Mouse (Mus musculus) left cerebral cortex, postnatal 36 days (tissue): ENCODE measurements around the gene Ak2. TPM values are rescaled to one million over a fixed set of nuclear protein-coding genes. Genes with fewer than 3 reads are reported as not detected.

Experiments used
- DNase-seq, 2 experiments: peaks; one replicate each; pipeline ENCODE4 v3.0.0; 2021 to 2022; ENCODE audit warnings: low spot score in 2 of 2, mixed read lengths in 1 of 2
- intact Hi-C: fragments of 180-260 bp; cut with DNase I; formaldehyde crosslinking; loops from one replicate; pipeline ENCODE4 v1.15.1; 2025
- total RNA-seq, 2 experiments: library from RNA; stranded (reverse); gene quantifications; 2 replicates each; pipeline ENCODE4 v1.2.3; 2021

The Ak2 gene
- total RNA-seq, 2 experiments from 2014 or later, result 22.5 to 24.7 TPM

DNA sequence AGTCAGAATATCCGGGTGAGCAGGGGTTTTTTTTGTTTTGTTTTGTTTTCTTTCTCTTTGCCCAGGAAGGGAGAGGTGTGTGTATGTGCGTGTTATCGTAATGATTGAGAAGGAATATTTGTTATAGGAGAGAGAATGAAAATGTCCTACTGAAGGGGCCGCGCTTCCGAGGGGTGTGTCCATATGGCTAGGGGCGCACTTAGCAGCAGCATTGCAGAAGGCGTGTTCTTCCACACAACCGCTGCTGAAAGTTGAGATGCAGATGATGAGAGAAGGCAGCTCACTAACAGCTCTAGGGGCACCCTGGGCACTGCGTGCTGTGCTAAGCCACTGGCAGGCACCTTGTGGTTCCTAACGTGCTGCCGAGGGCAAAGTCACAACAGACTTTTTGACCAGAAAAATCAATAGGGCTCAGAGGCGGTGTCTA, 67.4 kb downstream of the Ak2 start:
- DNase-seq, result no peak
- intact Hi-C loops, result no loop called here

- DNase-seq, result no peak
- intact Hi-C loops, result no loop called here
Observed at GRCm38 (mm10) chr4:129059922-129060321, 68.2 kb downstream of the Ak2 start.

Other genes starting within 250 kb of the Ak2 start
- gene A3galt2, start 236.6 kb upstream of the Ak2 start, total RNA-seq, result under 1 TPM; 0.10 to 0.41 TPM
- 10 to 100 TPM; 30.0 to 31.6 TPM for gene Zfp362, start 185.9 kb upstream of the Ak2 start, total RNA-seq
- gene Trim62, start 108.4 kb upstream of the Ak2 start, total RNA-seq, result 10 to 100 TPM; 17.6 to 18.9 TPM
- 10 to 100 TPM; 53.8 to 56.6 TPM for gene Azin2, start 29.5 kb upstream of the Ak2 start, total RNA-seq
- gene Rnf19b, start 66.3 kb downstream of the Ak2 start, total RNA-seq, result 10 to 100 TPM; 48.7 to 58.2 TPM
- not detected for gene Tmem54, start 113.6 kb downstream of the Ak2 start, total RNA-seq
- 100 to 1,000 TPM; 656 to 793 TPM for gene Hpca, start 130.1 kb downstream of the Ak2 start, total RNA-seq
- gene Fndc5, start 145.0 kb downstream of the Ak2 start, total RNA-seq, result 10 to 100 TPM; 56.9 to 73.3 TPM
- 10 to 100 TPM; 33.9 to 36.0 TPM for gene S100pbp, start 197.8 kb downstream of the Ak2 start, total RNA-seq
- gene Yars, start 197.8 kb downstream of the Ak2 start, total RNA-seq, result 10 to 100 TPM; 89.6 to 93.2 TPM